Mouse (Mus musculus): ENCODE measurements at regions not wholly inside any gene's neighbourhood (a gene's known extent, or its start where the extent isn't known, plus 50 kb on each side); places are given as distances from the start of the nearest gene placed in this dataset.

GRCm38 (mm10) chr16:60685153-60685552 lies 79.8 kb upstream of the Epha6 start:
- DNase-seq (ENCODE audit: low spot score) = no peak

- peak; percentile 14 for DNase-seq (ENCODE audit: low spot score)
These were observed 63.4 kb upstream of the Epha6 start for GRCm38 (mm10) chr16:60668771-60669170.

Data from embryo, embryonic 10.5 days (tissue).